Mouse (Mus musculus) urinary bladder, postnatal 25 days (tissue): Measurements from ENCODE around the gene Adamtsl3.
A peak's percentile ranks its signal among the peaks of the same experiment; 100 is the strongest.

ENCODE experiments used
- DNase-seq: peaks from one replicate; pipeline ENCODE4 v3.0.0; 2022; ENCODE audit warnings: low spot score

Adamtsl3 gene

DNA sequence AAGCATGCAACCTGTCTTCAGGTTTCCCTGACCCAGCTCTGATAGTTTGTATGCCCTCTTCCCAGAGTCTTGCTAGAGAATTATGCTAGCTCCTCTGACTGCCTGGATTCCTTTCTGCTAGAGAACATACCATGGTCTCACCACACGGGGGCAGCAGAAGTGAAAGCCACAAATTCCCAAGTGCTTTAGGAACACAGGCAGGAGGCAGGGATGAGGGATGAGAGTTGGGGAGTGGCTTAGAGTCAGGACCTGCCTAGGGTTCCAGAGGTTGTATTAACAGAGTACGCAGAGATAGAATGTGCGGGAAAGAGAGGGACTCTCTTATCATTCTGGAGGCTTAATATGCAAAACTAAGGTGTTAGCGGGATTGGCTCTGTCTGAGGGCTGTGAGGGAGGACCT lies 168.6 kb downstream of the Adamtsl3 start:
- DNase-seq: peak; percentile 48

- no peak for DNase-seq
These were observed 195.1 kb downstream of the Adamtsl3 start for GRCm38 (mm10) chr7:82530583-82530982.

DNA sequence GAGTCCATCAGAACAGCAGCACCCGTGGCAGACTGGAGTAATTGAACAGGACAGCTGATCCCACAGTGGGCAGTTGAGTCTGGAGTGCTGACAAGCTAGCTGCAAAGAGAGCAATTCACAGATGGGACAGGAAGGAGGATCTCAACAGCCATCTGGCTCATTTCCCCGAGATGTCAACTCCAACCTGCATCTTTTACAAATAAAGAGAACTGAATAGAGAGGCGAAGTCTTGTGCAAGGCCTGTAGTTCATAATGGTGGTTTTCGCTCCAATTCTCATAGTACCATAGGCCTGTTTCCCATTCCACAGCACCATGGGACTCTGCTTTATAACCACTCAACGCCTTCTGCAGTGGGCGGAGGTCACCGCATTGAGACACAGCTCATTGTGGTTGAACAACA lies 195.9 kb downstream of the Adamtsl3 start:
- DNase-seq: no peak

DNA sequence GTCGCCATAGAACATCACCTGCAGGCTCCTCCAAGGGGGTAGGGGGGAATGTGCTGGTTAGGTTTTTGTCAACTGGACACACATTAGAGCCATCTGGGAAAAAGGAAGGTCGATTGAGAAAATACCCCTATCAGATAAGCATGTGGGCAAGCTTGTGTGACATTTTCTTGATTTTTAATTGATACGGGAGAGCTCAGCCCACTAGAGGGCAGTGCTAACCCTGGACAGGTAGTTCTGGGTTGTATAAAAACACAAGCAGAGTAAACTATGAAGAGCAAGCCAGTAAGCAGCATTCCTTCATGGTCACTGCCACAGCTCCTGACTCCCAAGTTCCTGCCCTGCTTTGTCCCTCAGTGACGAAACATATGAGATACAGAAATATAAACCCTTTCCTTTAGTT lies 197.7 kb downstream of the Adamtsl3 start:
- peak; percentile 7 for DNase-seq

GRCm38 (mm10) chr7:82533747-82534504 lies 198.4 kb downstream of the Adamtsl3 start:
- no peak for DNase-seq

DNA sequence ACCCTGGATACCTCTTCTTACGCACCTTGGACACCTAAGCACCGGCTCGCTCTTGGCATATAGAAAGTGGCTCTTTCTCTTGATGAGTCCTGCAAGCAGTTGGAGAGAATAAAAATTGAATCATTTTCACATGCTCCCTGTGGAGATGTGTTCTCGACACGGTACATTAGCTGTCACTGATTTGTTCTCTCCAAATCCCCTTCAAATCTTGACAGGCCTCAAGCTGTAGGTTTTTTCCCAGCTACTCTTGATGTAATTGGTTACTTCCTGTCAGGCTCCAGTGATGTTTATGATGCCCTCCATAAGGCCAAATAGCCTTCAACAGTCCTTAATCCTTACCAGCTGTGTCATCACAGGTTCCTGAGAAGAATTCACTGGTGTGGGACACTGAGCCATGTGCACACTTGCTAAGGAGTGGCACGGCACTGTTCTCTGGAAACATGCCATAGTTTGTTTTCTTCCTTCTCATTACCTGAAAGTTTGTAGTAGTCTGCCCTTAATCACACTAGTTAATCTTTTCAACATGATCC lies 209.0 kb downstream of the Adamtsl3 start:
- no peak for DNase-seq

GRCm38 (mm10) chr7:82552005-82552404 lies 216.5 kb downstream of the Adamtsl3 start:
- no peak for DNase-seq

GRCm38 (mm10) chr7:82555803-82556202 lies 220.3 kb downstream of the Adamtsl3 start:
- DNase-seq: no peak

DNA sequence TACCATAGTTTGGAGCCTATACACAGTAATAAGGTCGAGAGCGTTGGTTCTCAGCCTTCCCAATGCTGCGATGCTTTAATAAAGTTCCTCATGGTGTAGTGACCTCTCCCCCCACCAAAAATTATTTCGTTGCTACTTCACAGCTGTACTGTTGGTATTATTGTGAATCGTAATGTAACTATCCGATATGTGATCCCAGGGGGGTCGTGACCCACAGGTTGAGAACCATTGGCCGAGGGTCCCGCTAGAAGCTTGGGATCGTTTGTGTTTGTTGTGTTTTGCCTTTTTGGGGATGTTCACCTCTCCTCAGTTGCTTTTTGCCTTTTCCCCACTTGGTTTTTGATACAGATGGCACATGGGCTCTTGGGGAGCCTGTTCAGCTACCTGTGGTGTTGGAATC lies 220.9 kb downstream of the Adamtsl3 start:
- no peak for DNase-seq

DNA sequence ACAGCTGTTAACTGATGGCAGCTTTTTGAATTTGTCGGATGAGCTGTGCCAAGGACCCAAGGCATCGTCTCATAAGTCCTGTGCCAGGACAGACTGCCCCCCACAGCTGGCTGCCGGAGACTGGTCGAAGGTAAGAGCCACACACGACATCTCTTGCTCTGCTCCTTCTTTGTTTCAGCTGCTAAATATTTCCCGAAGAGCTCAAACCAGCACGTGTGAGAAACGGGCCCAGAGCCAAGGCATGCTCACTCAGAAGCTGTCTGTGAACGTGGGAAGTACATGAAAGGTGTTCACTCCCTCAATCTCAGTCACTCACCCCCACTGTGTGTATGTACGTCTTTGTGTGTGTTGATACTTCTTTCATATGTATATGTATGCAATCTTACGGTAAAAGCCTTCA lies 221.6 kb downstream of the Adamtsl3 start:
- no peak for DNase-seq

GRCm38 (mm10) chr7:82566688-82567087 lies 231.2 kb downstream of the Adamtsl3 start:
- DNase-seq: no peak

- no peak for DNase-seq
These were observed 232.3 kb downstream of the Adamtsl3 start for GRCm38 (mm10) chr7:82567811-82568210.

GRCm38 (mm10) chr7:82572981-82573380 lies 237.5 kb downstream of the Adamtsl3 start:
- DNase-seq: no peak

DNA sequence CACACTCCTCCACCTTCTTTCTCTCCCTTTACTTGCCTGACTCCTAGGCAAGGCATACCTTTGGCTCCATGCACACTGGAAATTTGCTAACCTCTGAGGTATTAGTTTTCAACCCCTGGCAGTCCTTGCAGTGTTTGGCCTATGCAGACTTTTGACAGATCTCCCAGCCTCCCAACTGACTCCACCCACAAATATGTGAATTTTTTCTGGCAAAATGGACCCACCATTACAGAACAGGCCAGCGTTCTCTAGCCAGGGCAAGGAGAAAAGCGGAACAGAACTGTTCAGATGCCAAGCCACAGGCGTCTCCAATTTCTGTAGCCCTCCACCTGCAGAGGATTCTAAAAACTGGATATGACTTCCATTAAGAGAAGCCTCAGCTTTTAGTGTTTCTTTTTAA lies 244.5 kb downstream of the Adamtsl3 start:
- DNase-seq: no peak

- DNase-seq: no peak
These were observed 246.3 kb downstream of the Adamtsl3 start for GRCm38 (mm10) chr7:82581802-82582201.

- no peak for DNase-seq
These were observed 247.0 kb downstream of the Adamtsl3 start for GRCm38 (mm10) chr7:82582534-82582933.

- no peak for DNase-seq
These were observed 255.4 kb downstream of the Adamtsl3 start for GRCm38 (mm10) chr7:82590931-82591330.

DNA sequence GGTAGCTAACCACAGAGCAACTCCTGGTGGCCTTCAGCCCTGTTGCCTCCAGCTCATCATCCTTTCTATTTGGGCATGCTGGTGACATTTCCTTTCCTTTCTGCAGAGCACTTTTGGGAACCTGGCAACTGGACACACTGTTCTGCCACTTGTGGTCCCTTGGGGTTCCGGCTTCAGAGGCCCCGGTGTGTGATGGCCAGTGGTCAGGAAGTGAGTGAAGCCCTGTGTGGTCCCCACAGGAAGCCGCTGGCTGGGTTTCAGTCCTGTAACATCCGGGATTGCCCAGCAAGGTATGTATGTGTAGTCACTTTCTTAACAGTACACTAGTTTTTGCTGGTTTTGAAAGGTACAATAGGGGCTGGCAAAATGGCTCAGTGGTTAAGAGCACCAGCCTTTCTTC lies 266.5 kb downstream of the Adamtsl3 start:
- DNase-seq: no peak

GRCm38 (mm10) chr7:82605425-82605824 lies 269.9 kb downstream of the Adamtsl3 start:
- DNase-seq: no peak

- DNase-seq: no peak
These were observed 274.1 kb downstream of the Adamtsl3 start for GRCm38 (mm10) chr7:82609629-82610028.

DNA sequence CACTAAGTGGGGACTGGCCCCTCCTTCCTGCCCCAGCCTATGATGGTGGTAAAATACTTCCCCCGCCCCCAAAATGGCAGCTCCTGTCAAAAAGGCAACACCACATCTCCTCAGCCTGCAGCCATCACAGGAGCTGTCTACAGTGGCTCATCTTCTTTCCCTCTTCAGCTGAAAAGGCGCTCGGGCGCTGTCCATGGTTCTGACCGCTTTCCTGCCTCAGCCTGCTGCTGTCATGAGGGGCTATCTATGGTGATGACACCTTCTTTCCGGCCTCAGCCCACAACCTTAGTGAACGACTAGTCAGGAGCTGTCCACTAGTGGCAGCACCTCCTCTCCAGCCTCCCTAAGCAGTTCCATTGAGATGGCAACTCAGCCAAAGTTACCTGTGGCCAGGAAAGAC lies 289.8 kb downstream of the Adamtsl3 start:
- peak; percentile 29 for DNase-seq

GRCm38 (mm10) chr7:82647183-82647582 lies 311.7 kb downstream of the Adamtsl3 start:
- DNase-seq: no peak

DNA sequence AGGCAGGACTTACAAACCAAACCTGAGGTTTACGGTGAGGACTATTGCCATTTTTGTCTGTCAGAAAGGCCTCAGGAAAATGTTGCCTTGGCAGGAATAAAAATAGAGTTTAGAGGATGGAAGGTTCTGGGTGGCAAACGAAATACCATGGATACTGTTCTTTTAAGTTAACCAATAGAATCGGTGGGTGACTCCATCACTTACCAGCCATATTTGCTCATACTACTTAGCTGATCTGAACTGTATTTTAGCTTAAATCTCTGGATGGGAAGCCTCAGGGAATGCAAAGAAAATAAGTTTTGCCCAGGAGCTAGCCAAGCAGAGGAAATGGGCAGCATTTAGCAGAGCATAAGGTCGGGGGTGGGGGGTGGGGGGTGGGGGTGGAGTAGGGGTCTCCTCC lies 312.4 kb downstream of the Adamtsl3 start:
- no peak for DNase-seq
